Mouse (Mus musculus): Measurements from ENCODE around the gene Ranbp3.

- TF ChIP-seq CTCF (IDR thresholded peaks at IDR 0.05; ENCODE audit: insufficient read depth, low read length), result no peak
- TF ChIP-seq POLR2A (IDR thresholded peaks at IDR 0.05; ENCODE audit: borderline replicate concordance, extremely low read depth, low read depth, low read length), result no peak
These were observed 13.7 kb downstream of the Ranbp3 start for GRCm38 (mm10) chr17:56686801-56687200.
